In genomic region chr9:25253478-25253824, GRCm38 (mm10) we compare ENCODE assay signal across 8 mouse cellular contexts. TPM values are rescaled to one million over a fixed set of nuclear protein-coding genes. Genes with fewer than 3 reads are reported as not detected.
DNase-seq lines count a peak whose midpoint lies in the region; ATAC-seq and TF ChIP-seq lines count a peak whose summit lies in the region.

No protein-coding gene starts in this region.

- peaks cover 7% of the 10 kb centered on the region; the same call in 1 of the 2 replicates for H3K79me2 ChIP-seq in liver, adult 2 months (ENCODE audit: control insufficient read depth, insufficient read depth, low read length)

- no peaks in the 10 kb centered on the region for H3K9me3 ChIP-seq in embryonic facial prominence, embryonic 12.5 days
- H3K9me3 ChIP-seq in intestine, embryonic 14.5 days (ENCODE audit: control insufficient read depth, low read length): no peaks in the 10 kb centered on the region

- H3K27ac ChIP-seq in liver, adult 2 months (replicated peaks; ENCODE audit: insufficient read depth, low read depth, low read length): peak overlapping the region; percentile 58; the same call in 1 of the 2 replicates
- H3K27ac ChIP-seq in embryonic facial prominence, embryonic 12.5 days: peak overlapping the region; percentile 100
- H3K27ac ChIP-seq in intestine, embryonic 14.5 days (ENCODE audit: low read depth): peak overlapping the region; percentile 99

- TF ChIP-seq CTCF in liver, adult 2 months (IDR thresholded peaks at IDR 0.05; ENCODE audit: low read depth, low read length): no peak

- H3K36me3 ChIP-seq in liver, adult 2 months (ENCODE audit: control insufficient read depth, insufficient read depth, low read length): no peaks in the 10 kb centered on the region
- no peaks in the 10 kb centered on the region for H3K36me3 ChIP-seq in embryonic facial prominence, embryonic 12.5 days
- H3K36me3 ChIP-seq in intestine, embryonic 14.5 days (ENCODE audit: control insufficient read depth, insufficient read depth, low read length): no peaks in the 10 kb centered on the region

- 7% methylated on average over 3 of the region's 3 CpGs for WGBS in liver, adult 2 months
- WGBS in embryonic facial prominence, embryonic 12.5 days: 5% methylated on average over 3 of the region's 3 CpGs
- WGBS in intestine, embryonic 14.5 days: 0% methylated on average over 3 of the region's 3 CpGs

- peaks cover 4% of the 10 kb centered on the region; the same call in 1 of the 2 replicates for H3K4me1 ChIP-seq in liver, adult 2 months (ENCODE audit: control insufficient read depth, insufficient read depth, low read length)
- H3K4me1 ChIP-seq in embryonic facial prominence, embryonic 12.5 days: peaks cover 12% of the 10 kb centered on the region
- peaks cover 13% of the 10 kb centered on the region; the same call in 1 of the 2 replicates for H3K4me1 ChIP-seq in intestine, embryonic 14.5 days (replicated peaks; ENCODE audit: control insufficient read depth, insufficient read depth, low read length)

- H3K4me2 ChIP-seq in embryonic facial prominence, embryonic 12.5 days (replicated peaks): peak overlapping the region; percentile 67
- H3K4me2 ChIP-seq in intestine, embryonic 14.5 days (ENCODE audit: low read length): peak overlapping the region; percentile 65

- H3K4me3 ChIP-seq in liver, adult 2 months (ENCODE audit: insufficient read depth, low read depth, low read length): peak overlapping the region; percentile 93
- H3K4me3 ChIP-seq in embryonic facial prominence, embryonic 12.5 days: peak overlapping the region; percentile 97
- H3K4me3 ChIP-seq in intestine, embryonic 14.5 days (ENCODE audit: low read depth, low read length): peak overlapping the region; percentile 98

- TF ChIP-seq POLR2A in liver, adult 2 months (IDR thresholded peaks at IDR 0.05; ENCODE audit: extremely low read depth, insufficient read depth, low read length): no peak

- no peaks in the 10 kb centered on the region for H3K27me3 ChIP-seq in liver, adult 2 months (ENCODE audit: control insufficient read depth, insufficient read depth, low read length)
- no peaks in the 10 kb centered on the region for H3K27me3 ChIP-seq in embryonic facial prominence, embryonic 12.5 days
- H3K27me3 ChIP-seq in intestine, embryonic 14.5 days (replicated peaks; ENCODE audit: control insufficient read depth, insufficient read depth, low read length): no peaks in the 10 kb centered on the region

- no peak for DNase-seq in liver, adult 2 months (ENCODE audit: extremely low read depth, low read depth, low spot score)
- no peak for DNase-seq in liver
- DNase-seq in intestine, embryonic 14.5 days (ENCODE audit: low spot score): no peak
- peak; percentile 59 for DNase-seq in naive thymus-derived CD4-positive, alpha-beta T cell, adult 2 months (ENCODE audit: low read depth)
- no peak for DNase-seq in thymus, postnatal 25 days
- no peak for DNase-seq in frontal cortex, adult 2 months (ENCODE audit: extremely low spot score in 1 of 2, low spot score in 1 of 2)

- H3K9ac ChIP-seq in liver, adult 2 months (ENCODE audit: low read depth, low read length): no peak overlapping the region
- H3K9ac ChIP-seq in embryonic facial prominence, embryonic 12.5 days: peak overlapping the region; percentile 98
- peak overlapping the region; percentile 97 for H3K9ac ChIP-seq in intestine, embryonic 14.5 days (ENCODE audit: low read length)

- ATAC-seq in embryonic facial prominence, embryonic 12.5 days (ENCODE audit: insufficient number of reproducible peaks, insufficient read depth, low FRiP score, low TSS enrichment): no peak
- no peak for ATAC-seq in intestine, embryonic 14.5 days (replicated peaks; ENCODE audit: low FRiP score, low TSS enrichment, low read depth)
- no peak for ATAC-seq in granulocyte monocyte progenitor cell, adult 5-6 weeks (replicated peaks; ENCODE audit: poor library complexity, severe bottlenecking)

RNA-seq across cellular contexts. Expression of gene Sept7, which starts 1.2 kb away (rescaled TPM):
- 45.2 and 56.5 TPM in 2 replicates for total RNA-seq in liver, adult 2 months (2014; rRNA removed)
- 3.3 and 3.8 TPM in 2 replicates for polyA plus RNA-seq in liver, adult 2 months (2012; rRNA removed)
- 287 and 310 TPM in 2 replicates for polyA plus RNA-seq in embryonic facial prominence, embryonic 12.5 days (2016; fragmentation: Nextera tagmentation; extraction: Ambion mirVana)
- 233 and 267 TPM in 2 replicates for polyA plus RNA-seq in intestine, embryonic 14.5 days (2014; fragmentation: Nextera tagmentation; extraction: Ambion mirVana)
- 128 and 131 TPM in 2 replicates for total RNA-seq in granulocyte monocyte progenitor cell, adult 5-6 weeks (2014; fragmentation: Nextera tagmentation)
- 283 and 309 TPM in 2 replicates for total RNA-seq in granulocyte monocyte progenitor cell, adult 5-6 weeks (2017)
- polyA plus RNA-seq in frontal cortex, adult 2 months (2012; rRNA removed): 244 and 267 TPM in 2 replicates

Comparison
In these comparisons a context has a peak if more than half of its experiments do, and no peak if none do; other contexts are left out.
1. RNA of gene Sept7, which starts 1.2 kb away (polyA plus RNA-seq): 287 to 310 TPM in embryonic facial prominence, embryonic 12.5 days, 244 to 267 TPM in frontal cortex, adult 2 months and 233 to 267 TPM in intestine, embryonic 14.5 days; 3.3 to 3.8 TPM in liver, adult 2 months; every median in the first group is over 10 times any median in the second.
2. Peak in every context shown above with its lines, with median percentiles within 50 percentile points of each other: H3K27ac ChIP-seq and H3K4me3 ChIP-seq.